Mouse (Mus musculus) kidney, postnatal 4 days (tissue): ENCODE data around the gene Uxs1.
A peak's percentile ranks its signal among the peaks of the same experiment; 100 is the strongest.

Experiments used
- DNase-seq, 2 experiments: peaks; one replicate each; pipeline ENCODE4 v3.0.0; 2021; ENCODE audit warnings: mixed read lengths in 2 of 2

The Uxs1 gene

DNA sequence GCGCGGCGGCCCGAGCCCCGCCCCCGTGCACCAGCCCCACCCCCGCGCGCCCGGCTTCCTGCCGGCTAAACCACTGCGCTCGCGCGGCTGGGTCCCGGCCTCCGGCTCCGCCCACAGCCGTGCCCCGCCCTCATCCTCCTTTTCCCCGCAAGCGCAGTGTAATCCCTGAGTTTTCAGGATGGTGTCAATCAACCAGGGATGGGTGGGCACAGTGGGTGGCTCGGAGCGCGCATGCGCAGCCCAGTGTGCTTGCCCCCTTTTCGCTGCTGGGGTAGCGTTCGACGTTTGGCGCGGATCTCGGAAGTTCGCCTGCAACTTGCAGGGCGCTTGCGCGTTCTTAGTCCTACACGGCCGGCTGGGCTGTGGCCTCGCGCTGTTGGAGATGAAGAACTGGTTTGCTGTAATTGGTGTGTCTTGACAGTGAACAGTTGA is at the start of gene Uxs1:
TSS of gene Uxs1 (minus strand) at position 38 of the 432 bp plus-strand sequence.
- DNase-seq, result peak; percentile 98 to 99

DNA sequence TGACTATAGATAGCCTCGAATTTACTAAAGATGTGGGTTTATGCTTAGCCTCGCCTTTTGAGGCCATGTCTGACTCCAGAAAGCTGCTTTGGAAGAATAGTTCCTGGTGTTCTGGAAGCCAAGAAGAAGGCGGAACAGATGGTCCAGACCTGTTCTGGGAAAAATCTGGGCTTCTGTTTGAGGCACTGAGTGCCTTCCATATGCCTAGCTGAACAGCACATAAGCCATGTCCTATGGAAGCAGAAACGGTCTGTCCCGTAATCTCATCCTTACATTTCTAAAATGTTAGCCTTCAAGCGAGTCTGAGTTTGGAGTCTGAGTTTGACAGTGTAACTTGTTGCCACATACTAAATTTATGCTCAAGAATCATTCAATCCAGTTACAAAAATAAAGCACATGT is 49.6 kb upstream of the Uxs1 start:
- no peak for DNase-seq

DNA sequence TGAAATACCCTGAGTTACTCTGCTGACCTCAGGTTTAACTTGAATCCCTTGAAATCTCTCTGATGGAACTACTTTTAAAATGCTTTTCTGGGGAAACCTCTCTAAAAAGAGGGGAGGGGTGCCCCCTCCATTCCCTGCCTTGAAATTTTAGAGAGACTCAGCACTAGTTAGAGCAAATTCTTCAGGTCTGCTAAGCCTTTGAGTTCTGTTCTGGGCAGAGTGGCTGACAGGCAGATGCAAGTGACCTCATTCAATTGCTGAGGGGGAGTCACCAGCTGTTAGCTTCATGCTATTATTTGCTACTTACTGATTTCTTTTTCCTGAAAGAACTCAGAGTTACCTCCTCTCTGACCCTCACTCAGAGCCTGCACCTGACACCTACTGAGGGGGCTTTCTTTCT is 43.5 kb upstream of the Uxs1 start:
- peak in 1 of 2 experiments; percentile 4 for DNase-seq

DNA sequence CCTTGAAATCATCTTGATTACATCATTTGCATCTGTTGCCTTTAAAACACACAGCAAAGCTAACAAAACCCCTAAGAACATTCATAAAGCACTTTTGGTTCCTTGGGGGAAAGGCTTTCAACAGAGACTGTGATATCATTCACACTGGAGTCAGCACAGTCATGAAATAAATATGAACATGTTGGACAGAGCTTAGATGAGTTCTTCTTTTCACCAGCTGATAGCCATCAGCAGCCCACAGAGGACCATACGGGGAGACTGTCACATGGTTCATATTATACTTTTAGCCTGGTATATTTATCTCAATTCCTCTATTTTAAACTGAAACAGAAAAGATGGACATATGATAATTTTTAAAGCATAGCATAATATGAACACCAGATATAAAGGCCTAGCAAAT is 40.9 kb upstream of the Uxs1 start:
- no peak for DNase-seq

DNA sequence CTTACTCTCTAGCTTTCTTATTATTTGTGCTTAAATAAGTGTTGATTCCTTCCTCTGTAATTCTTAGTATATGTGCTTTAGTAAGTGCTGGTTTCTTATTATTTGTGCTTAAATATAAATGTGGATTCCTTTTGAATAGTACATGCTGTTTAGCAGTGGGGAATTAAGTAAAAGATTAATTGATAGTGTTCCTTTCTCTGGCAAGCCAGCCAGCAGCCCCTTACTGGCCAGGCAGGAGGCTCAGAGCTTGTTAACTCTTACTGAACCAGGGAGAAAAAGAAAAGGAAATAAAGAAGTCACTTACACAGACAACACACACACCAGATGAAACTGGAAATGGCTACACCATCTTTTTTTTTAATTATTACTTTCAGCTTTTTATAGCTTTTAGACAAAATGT is 37.2 kb upstream of the Uxs1 start:
- DNase-seq, result no peak

DNA sequence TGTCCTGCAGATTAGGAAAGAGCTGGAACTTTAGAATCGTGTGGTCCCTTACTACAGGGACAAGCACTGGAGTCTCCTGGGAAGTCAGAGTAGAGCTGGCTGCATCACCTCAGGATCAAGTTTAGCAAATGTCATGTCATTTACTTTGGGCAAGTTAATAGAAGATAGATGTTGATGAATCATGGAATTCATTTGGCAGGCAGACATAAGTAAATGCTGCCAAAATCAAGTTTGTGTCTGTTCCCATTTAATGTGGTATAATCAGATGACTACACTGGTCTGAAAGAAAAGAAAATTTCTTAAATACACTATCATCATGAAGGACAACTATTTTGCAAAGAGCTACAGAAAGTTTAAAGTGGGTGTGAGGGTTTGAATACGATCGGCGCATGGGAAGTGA is 35.0 kb upstream of the Uxs1 start:
- no peak for DNase-seq

DNA sequence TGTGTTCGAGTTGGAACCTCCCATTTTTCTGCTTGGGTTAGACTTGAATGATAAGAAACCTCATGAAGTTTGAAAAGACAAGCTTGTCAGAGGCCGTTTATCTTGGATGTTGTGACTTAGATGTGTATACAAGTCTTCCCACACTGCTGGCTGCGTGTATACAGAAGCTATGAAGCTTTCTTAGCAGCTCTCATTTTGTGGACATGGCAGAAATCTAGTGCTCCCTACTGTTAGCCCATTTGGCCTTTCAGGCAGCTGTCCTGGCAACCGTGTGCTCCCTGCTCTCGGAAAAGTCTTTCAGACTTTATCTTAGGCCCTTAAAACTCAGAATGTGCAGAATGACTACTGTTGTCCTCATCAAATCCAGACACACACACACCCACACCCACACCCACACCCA is 31.4 kb upstream of the Uxs1 start:
- DNase-seq, result no peak

DNA sequence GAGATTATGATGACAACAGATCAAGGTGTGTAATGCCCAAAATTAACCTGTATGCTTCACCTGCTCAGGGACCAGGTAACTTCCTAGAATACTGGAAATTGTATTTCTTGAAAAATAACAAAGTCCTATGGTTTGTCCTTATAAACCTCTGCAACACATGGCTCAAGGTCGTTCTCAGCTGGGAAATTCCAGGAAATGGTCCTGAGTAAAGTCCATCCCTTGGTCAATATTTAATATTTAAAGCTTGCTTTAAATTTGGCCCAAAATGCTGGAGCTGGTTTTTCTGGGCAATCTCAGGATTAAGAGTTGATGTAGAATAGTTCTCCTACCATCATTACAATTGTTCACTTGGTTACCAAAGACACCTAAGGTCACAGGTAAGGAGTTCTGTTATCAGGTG is 30.1 kb upstream of the Uxs1 start:
- no peak for DNase-seq

DNA sequence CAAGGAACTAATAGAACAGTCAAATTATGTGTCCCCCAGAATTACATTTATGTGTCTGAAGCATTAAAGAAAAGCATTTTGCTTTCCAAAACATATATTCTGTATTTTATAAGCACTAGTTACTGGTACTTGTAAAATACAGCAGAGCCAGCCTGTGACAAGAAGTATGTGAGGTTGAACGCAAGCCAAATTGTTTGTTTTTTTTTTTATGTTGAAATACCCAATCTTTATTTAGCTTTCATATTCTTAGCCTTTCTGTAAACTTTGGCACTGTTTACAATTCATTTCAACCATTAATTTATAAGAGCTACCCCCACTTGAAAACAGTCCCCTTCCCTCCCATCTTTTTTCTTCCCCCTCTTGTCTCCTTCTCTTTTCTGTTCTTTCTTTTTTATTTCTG is 28.0 kb upstream of the Uxs1 start:
- no peak for DNase-seq

DNA sequence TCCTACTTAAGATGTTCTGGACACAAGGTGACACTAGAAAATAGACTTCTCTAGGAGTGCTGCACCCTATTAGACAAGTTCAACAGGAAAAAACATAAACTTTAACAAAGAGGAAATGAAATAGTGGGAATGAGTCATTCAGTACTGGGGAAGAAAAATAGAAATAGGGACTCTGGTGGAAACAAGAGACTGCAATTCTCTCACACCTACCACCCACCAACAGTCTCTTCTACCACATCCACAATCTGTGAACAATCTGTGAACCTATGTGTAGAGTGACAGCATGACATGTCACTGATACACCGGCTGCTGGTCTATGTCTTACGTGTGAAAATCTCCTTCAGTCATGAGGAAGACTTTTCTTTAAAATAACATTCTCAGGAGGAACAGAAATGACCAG is 15.8 kb upstream of the Uxs1 start:
- DNase-seq, result no peak

DNA sequence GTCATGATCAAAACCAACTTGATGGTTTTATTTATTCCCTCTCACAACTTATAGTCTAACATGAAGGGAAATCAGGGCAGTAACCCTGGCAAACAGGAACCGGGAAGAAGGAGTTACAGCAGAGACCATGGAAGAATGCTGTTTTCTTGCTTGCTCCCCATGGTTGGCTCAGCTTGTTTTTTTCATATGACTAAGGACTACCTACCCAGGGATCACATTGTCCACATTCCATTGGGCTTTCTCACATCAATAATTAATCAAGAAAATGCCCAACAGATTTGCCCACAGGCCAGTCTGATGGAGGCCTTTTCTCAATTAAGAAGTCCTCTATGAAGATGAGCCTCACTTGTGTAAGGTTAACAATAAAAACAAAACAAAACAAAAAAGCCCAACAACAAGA is 9.6 kb upstream of the Uxs1 start:
- no peak for DNase-seq

DNA sequence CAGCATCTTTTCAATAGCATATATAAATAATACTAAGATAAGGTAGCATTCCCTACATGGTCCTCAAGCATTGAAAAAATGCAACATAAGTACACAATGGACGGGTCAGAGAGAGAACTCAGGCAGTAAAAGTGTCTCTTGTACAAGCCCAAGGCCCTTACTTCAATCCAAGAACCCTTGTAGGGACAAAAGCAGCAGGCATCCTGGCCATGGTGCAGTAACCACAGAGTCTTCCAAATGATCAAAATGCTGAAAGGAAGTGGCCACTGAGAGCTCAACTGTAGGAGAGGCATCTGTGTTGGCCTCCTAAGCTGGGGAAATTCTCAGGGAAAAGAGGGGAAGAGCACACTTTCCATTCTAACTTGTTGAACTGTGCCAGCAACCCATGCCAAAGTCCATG is 2.5 kb upstream of the Uxs1 start:
- DNase-seq, result no peak

DNA sequence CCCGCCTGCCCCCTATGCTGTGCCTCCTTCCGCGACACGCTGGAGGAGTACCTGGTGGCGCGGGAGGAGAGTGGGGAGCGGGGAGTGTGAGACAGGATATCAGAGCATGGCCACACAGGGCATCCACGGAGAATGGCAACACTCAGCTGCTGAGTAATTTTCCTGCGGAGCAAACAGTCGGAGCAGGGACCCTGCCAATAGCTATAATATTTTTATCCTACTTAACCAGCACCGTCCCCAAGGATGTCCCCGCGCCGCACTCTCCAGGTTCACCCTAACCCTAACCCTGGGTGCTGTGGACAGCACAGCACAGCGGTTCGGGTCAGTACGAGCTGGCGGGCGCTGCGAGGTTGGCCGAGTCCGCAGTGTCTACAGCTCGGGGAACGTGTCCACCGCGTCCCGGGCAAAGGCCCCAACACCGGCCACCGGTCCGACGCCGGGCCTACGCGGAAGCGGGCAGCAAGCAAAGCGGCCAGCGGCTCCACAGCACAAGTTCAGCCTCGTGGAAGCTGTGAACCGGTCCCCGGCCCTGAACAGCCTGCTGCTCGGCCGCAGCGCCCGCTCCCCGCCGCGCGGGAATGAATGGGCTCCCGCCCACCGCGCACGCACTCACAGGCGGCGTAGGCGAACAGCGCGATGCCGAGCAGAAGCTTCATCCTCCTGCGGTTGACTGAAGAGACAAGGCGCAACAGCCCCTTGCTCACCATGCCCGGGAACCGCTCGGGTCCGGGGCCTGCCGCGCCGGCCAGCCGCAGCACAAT is 418 bp downstream of the Uxs1 start:
- DNase-seq, result peak in 1 of 2 experiments; percentile 60

DNA sequence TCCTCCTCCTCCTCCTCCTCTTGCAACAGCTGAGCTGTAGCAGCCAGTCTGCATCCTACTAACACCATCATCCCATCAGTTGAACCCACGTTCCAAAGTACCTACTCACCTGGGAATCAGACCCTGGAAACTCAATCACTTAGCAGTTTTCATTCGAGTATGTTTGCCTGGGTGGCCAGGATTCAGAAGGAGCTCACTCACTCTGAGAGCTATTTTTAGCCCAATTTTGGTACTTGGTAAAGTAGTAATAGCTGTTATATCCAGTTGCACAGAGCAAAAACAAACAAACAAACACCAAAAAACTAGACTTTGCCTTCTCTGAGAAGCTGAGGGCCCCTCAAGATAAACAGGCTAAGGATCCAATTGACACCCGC is 985 bp downstream of the Uxs1 start:
- DNase-seq, result peak in 1 of 2 experiments; percentile 6

DNA sequence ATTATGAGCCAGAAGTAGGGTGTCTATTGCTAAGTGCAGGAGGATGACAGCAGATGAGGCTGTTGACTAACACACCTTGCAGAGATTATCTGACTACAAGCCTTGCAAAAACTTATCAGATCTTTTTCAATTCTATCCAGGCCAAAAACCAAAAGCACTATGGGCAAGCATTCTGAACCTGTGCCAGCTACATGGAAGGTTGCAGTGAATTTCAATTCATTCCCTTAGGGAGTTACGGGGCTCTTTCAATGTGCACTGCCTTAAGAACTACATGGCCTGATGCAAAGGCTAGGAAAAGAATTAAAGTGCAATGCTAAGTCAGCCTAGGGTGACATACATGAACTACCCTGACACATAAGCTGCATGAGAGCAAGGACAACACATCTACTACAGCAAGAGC is 4.2 kb downstream of the Uxs1 start:
- no peak for DNase-seq

DNA sequence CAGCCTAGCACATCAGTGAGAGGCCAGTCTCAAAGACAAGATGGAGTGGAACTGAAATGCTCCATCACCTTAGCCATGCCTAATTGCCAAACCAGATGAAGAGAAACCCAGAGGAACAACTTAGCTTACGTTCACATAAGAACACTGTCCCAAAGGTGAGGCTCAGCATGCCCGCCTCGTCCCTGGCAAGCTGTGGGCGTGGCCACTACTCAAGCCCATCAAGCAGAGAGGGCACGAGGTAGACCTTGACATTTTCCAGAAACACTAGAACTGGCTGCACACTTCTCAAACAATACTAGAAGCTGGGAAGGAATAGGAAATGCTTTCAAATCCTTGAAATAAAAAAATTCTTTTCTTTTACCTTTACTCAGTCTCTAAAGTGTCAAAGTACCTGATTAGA is 5.0 kb downstream of the Uxs1 start:
- DNase-seq, result no peak

DNA sequence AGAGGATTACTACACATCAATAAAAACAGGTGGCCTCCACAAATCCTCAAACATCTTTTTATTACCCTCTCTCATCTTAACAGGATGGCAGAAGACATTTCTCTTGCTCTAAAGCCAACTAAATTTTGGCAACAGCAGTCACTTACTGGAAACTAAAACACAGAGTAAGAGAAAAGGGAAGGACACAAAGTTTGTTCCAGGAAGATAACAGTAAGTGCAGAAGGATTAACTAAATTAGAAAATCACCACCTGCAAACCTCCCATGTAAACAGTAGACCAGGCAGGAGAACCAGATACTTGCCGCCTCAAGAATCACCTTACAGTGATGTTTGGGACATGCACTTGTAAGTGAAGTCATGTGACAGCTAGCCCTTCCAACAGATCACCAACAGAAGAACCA is 5.8 kb downstream of the Uxs1 start:
- DNase-seq, result no peak

DNA sequence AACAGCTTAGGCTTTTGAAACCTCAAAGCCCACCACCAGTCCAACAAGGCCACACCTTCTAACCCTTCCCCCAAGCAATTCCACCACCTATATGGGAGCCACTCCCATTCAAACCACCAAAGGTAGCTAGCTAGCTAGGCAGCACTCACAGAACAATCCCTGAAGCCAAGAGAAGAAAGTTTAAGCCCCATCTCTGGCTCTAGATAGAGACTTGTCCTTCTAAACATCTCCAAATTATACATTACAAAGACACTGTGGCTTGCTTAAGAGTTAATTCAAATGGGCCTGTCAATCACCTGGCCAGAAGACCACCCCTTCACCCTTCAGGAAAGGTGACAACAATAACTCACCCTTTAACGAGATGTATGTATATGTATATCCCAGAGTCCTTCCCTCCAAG is 7.0 kb downstream of the Uxs1 start:
- DNase-seq, result no peak

DNA sequence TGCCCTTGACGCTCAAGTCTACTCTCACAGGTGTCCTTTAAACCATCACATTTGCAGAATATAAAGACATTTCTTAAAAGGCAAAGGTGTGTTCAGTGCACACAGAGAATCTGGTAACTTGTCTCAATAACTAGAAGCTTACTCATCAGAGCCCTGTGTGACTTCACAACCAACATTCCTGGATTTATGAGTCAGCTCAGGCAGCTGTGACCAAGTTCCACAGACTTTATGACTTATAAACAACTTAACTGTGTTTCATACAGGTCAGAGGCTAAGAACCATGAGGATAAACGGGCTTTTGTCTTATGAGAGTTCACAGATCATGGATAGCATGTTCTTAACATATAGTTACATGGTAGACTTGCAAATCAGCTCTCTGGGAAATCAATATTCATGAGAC is 8.5 kb downstream of the Uxs1 start:
- no peak for DNase-seq

DNA sequence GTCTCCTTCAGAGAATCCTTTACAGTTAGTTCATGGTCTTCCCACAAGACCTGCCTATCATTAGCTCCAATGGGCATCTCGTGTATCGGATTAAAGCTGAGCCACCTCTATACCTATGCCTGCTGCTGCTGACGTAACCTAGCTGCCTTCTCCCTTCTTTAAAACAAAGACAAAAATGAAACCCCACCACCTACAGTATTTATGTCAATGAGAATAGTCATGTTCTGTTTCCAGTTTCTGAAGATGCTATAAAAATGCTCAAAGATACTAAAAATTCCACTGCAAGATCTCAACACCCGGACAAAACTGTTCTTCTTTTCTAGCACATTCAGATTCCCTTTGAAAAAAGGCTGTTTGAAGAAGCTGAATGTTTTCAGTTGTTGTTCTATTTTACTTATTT is 9.2 kb downstream of the Uxs1 start:
- DNase-seq, result no peak

DNA sequence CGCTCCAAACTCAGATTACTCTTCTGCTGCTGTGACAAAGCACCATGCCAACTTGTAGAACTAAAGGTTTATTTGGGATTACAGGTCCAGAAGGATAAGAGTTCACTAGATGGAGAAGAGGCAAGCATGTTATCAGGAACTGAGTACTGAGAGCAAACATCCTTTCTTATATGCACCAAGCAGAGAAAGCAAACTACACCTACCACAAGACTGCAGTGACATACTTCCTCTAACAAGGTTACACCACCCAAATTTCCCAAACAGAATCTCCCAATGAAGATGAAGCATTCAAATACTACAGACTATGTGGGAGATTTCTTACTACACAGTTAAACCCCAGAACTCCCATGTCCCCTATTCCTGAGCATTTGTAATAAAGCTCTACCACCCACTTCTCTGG is 15.8 kb downstream of the Uxs1 start:
- no peak for DNase-seq

DNA sequence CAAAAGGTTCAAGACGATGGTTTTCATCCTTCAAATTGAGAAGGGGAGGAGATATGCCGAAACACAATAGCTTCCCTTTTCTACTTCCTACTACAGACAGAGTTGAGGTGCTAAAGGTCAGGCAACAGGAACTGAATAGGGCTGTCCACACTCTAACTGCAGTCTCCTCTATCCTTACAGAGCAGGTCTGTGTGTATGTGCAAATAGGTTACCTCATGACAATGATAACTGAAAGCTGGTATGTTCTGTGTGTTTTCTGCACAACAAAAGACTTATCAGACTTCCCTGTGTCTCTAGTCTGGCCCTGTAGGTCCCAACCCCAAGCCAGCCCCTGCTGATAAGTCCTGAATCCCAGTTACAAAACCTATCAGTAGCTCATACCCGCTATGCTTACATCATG is 16.5 kb downstream of the Uxs1 start:
- DNase-seq, result no peak

DNA sequence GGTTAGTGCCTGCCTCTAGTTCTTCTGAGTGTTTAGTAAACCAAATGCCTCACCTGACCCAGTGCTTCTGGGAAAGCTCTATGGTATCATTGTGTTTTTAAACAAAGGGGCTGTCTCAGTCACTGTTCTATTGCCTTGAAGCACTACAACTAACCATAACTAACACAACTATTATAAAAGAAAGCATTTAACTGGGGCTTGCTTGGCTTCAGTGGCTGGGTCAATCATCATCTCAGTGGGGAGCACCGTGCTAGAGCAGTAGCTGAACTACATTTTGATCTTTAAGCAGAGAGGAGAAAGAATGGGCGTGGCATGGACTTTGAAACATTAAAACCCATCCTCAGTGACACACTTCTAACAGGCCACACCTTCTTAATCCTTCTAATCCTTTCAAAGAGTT is 18.2 kb downstream of the Uxs1 start:
- no peak for DNase-seq

DNA sequence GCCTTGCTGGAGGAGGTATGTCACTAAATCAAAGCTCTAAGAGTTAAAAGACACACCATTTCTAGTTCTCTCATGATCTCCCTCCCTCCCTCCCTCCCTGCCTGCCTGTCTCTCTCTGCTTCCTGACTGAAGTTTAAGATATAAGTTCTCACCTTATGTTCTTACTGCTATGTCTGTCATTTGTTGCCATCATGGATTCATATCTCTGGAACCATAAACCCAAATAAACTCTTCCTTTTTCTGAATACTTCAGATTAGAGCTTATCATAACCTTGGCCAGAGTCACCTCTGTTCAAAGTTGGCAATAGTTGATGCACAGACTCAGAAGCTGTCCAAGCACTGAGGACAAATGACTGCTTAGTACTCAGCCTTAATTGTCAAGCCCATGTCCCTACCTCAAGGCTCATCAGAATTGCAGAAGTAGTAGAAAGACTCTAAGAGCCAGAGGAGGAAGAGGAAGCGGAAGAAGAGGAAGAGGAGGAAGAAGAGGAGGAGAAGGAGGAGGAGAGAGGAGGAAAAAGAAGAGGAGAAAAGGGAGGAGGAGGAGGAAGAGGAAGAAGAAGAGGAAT is 23.6 kb downstream of the Uxs1 start:
- no peak for DNase-seq

DNA sequence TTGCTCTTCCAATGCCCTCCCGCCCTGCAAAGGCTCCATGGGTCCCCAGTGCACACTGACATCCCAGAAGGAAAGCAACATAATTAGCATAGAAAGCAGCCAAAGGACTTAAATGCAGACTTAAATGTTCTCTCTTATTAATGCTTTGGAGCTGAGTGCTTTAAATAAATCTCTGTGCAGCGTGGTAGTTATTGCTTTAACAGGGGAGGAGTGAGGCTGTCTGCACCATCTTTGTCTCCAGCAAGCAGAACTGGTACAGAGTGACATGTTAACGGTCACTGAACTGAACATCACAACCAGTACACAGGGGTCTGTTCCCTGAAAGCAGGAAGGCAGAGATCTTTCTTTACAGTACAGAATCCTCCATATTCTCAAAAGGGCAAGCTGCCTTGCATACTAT is 29.6 kb downstream of the Uxs1 start:
- DNase-seq, result no peak
